Mouse (Mus musculus): Measurements from ENCODE around the gene Ripply2. TPM values are rescaled to one million over a fixed set of nuclear protein-coding genes. Genes with fewer than 3 reads are reported as not detected.
A peak's percentile ranks its signal among the peaks of the same experiment; 100 is the strongest.

Ripply2 gene
- total and polyA plus RNA-seq, 3 experiments = 1.1 to 2.3 (median 1.8) TPM

DNA sequence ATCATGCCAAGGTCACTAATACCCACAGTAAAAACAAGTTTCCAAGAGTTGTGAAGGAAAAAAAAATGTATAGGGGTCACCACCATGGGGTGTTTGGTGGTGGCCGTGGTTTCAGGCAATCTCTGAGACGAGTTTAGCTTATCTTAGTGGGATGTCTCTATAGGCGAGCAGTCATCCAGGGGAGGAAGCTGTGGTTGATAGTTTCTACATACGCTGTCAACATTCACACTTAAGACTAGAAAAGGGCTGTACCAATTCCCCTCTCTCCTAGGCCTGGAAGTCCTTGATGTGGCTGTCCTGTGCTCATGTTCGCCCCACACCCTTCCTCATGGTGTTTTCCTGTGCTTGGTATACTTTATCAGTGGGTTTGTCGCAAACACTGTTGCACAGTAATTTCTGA lies 10.4 kb downstream of the Ripply2 start:
- no peak for DNase-seq

DNA sequence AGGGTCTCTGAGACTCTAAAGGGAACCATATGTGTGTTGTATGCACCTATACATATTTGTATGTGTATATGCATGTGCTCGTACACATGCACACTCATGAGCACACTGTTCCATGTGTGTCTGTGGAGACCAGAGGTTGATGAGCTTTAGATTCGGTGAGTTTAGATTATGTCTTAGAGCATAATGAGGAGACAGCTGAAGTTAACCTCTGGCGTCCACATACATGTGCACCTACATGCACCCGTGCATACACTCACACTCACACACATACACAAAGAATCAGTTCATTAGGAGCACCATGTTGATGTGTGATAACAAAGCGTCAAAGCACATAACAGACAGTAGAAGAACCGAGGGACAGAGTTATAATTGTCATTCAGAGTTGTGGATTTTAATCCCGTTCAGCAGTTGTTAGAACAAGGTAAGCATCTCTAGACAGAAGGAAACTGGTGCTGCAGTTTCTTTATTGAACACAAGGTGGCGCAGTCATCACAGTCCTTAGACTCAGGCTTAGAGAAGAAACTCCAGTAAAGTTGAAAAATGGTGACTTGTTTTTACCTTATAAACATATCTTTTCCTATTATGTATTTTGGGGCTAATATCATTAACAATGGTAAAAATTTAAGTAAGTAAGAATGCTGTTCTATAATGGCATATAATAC lies 12.2 kb downstream of the Ripply2 start:
- DNase-seq = peak; percentile 32

DNA sequence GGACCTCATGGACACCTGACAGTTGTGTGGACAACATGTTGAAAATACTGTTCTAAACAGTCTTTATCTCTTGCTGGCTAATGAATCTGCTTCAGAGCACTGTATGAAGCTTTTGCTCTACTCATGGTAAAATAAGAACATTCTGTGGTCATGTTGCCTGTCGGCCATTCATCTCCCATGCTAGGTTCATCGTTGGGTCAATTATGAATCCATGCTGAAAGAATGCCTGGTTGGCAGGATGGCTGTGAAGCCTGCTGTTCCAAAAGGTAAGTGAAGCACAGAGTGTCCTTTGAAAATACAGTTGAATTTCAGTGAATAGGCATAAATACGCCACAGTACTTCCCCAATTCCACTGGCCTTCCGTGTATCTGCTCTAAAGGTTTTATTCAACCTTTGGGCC lies 16.9 kb downstream of the Ripply2 start:
- no peak for DNase-seq

DNA sequence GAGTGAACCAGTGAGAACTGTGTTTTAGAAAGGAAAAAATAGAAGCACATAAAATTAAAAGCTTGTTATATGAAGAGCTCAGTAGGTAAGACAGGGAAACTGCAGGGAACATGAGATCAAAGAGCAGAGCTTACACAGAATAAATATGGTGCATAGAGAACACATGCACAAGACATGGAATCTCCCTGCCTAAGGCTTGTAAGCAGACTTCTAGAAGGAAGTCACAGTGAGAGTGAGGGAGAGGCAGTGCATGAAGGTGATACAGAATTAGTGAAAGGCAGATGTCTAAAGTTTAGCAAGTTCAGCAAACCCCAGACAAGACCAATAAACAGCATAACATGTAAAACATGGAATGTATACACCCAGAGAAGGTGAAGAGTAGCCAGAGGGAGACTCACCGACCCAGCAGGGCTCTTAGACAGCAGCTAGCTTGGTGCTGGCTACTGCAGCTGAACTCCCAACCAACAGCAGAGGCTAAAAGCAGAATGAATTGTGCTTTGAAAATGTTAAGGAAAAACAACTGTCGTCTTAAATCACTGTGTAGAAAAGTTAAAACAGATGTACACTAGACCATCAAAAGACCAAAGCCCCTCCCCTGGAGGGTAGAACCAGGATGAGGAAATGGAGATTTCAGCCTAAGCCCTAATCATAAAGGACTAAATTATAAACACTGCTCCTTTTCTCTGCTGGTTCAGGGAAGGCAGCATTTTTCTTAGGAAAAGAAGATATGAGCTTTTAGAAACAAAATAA lies 19.7 kb downstream of the Ripply2 start:
- DNase-seq = no peak

DNA sequence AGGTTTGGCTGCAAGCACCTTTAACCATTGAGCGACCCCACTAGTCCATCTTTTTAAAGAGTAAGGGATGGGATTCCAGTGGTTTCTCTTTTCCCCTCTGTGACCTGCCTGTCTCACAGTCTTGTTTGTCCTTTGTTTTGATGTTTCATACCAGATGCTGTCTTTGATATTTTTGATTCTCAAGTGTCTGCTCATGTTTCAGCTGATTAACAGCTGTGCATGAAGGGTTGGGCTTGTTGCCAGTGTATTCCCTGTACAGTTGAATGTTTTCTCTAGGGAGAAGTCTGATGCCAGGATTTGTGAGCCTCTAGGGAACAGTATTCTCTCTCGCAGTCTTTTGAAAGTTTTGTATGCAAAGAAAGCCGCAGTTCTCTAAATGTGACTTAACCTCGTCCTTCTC lies 34.1 kb downstream of the Ripply2 start:
- peak; percentile 6 for DNase-seq

GRCm38 (mm10) chr9:87055547-87056235 lies 40.4 kb downstream of the Ripply2 start:
- no peak for DNase-seq

DNA sequence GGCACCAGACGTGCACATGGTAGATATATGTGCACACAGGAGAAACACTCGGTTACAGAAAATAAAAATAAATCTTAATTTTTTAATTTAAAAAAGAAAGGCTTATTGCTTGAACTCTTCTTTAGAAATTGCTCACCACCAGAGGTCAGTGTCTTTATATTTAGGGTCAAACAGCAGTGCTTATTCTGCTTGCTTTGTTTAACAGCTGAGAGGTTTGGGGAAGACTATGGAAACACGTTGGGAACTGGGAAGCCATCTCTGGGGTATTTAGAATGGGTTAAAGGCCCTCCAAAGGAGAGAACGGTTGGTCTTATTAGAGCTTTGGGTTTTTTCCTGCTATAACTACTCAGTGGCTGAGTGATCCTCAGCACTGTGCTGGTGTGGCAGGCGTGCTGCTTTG lies 47.0 kb downstream of the Ripply2 start:
- no peak for DNase-seq

DNA sequence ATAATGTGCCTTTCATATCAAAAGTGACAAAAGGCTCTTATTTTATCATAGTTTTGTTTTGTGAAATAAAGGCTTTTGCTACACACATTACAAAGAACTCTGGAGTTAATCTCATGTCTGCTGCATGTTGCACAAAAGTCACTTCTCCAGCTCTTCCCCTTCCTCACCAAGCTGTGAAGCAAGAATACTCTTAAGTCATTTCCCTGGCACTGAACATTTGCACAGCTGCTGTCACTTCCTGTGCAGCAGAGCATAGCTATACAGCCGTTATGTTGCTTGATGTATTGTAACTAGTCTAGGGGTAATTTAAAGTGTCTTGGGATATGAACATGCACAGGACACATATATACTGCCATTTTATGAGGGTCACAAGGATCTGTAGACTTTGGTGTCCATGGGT lies 52.8 kb downstream of the Ripply2 start:
- no peak for DNase-seq

Other genes with a start within 250 kb of the Ripply2 start
- 10 to 100 TPM; 20.1 to 68.1 TPM for gene Snap91, start 134.9 kb upstream of the Ripply2 start, total RNA-seq (2021)
- gene Snap91, start 134.9 kb upstream of the Ripply2 start, polyA plus RNA-seq (2012; rRNA removed) = 14.8 and 17.1 TPM in 2 replicates
- gene Cyb5r4, start 6.5 kb downstream of the Ripply2 start, total RNA-seq (2021) = 10 to 100 TPM; 37.3 to 42.1 TPM
- 11.2 and 11.5 TPM in 2 replicates for gene Cyb5r4, start 6.5 kb downstream of the Ripply2 start, polyA plus RNA-seq (2012; rRNA removed)
- 1 to 10 TPM; 2.3 to 2.8 TPM for gene Mrap2, start 128.8 kb downstream of the Ripply2 start, total RNA-seq (2021)
- gene Mrap2, start 128.8 kb downstream of the Ripply2 start, polyA plus RNA-seq (2012; rRNA removed) = 0.20 and 0.28 TPM in 2 replicates
- 1 to 10 TPM; 4.6 to 5.6 TPM for gene Cep162, start 240.0 kb downstream of the Ripply2 start, total RNA-seq (2021)
- gene Cep162, start 240.0 kb downstream of the Ripply2 start, polyA plus RNA-seq (2012; rRNA removed) = 0.54 and 0.61 TPM in 2 replicates